Mouse (Mus musculus) heart, postnatal 0 days (tissue): ENCODE measurements around the gene Gm45837.

Experiments
- CTCF ChIP-seq: IDR thresholded peaks from 2 replicates; pipeline ENCODE4 v1.5.1; 2016; ENCODE audit warnings: antibody characterized with exemption, control low read depth, low read depth
- EP300 ChIP-seq: IDR thresholded peaks from 2 replicates; pipeline ENCODE4 v1.6.1; 2016; ENCODE audit warnings: antibody characterized with exemption, low read depth

GRCm38 (mm10) chr7:101478099-101478498 is 67.4 kb downstream of the Gm45837 start:
- no peak for TF ChIP-seq CTCF
- no peak for TF ChIP-seq EP300
